Mouse (Mus musculus): ENCODE results near the gene Fbxl15.

GRCm38 (mm10) chr19:46337719-46338330 lies 9.8 kb downstream of the Fbxl15 start:
- TF ChIP-seq CTCF (IDR thresholded peaks at IDR 0.05; ENCODE audit: low read depth) (no peak), EP300 (optimal IDR thresholded peaks at IDR 0.05) (no peak)

Measured in stomach, postnatal 0 days (tissue).